Mouse (Mus musculus): ENCODE measurements around the gene Adgrd1. TPM values are rescaled to one million over a fixed set of nuclear protein-coding genes. Genes with fewer than 3 reads are reported as not detected.

Adgrd1 gene
- polyA plus RNA-seq, 1 experiment from 2014 or later = not detected

GRCm38 (mm10) chr5:129076098-129076497 is 20.5 kb upstream of the Adgrd1 start:
- ATAC-seq (ENCODE audit: insufficient number of reproducible peaks, low FRiP score, low TSS enrichment, low read depth) (no peak), DNase-seq (ENCODE audit: low spot score) (no peak)
- H3K9ac ChIP-seq (ENCODE audit: low read length) = no peak overlapping the region
- H3K9me3 ChIP-seq (ENCODE audit: control insufficient read depth, low read length) = no peaks in the 10 kb centered on the region
- no peak overlapping the region for H3K4me3 ChIP-seq (ENCODE audit: low read depth, low read length)
- H3K36me3 ChIP-seq (ENCODE audit: control insufficient read depth, insufficient read depth, low read length) = no peaks in the 10 kb centered on the region
- no peak overlapping the region for H3K27ac ChIP-seq (replicated peaks; ENCODE audit: low read depth, low read length)
- 89% methylated on average over 6 of the region's 6 CpGs for WGBS
- H3K27me3 ChIP-seq (ENCODE audit: control insufficient read depth, insufficient read depth, low read length) = no peaks in the 10 kb centered on the region
- H3K4me1 ChIP-seq (ENCODE audit: control insufficient read depth, insufficient read depth, low read length) = no peaks in the 10 kb centered on the region
- H3K4me2 ChIP-seq (ENCODE audit: low read depth, severe bottlenecking) = no peak overlapping the region

- no peak overlapping the region for H3K4me2 ChIP-seq (ENCODE audit: low read depth, severe bottlenecking)
- H3K36me3 ChIP-seq (ENCODE audit: control insufficient read depth, insufficient read depth, low read length) = no peaks in the 10 kb centered on the region
- H3K27ac ChIP-seq (replicated peaks; ENCODE audit: low read depth, low read length) = no peak overlapping the region
- H3K9ac ChIP-seq (ENCODE audit: low read length) = no peak overlapping the region
- 93% methylated on average over 5 of the region's 5 CpGs for WGBS
- ATAC-seq (ENCODE audit: insufficient number of reproducible peaks, low FRiP score, low TSS enrichment, low read depth) (no peak), DNase-seq (ENCODE audit: low spot score) (no peak)
- H3K27me3 ChIP-seq (ENCODE audit: control insufficient read depth, insufficient read depth, low read length) = no peaks in the 10 kb centered on the region
- H3K9me3 ChIP-seq (ENCODE audit: control insufficient read depth, low read length) = no peaks in the 10 kb centered on the region
- no peak overlapping the region for H3K4me3 ChIP-seq (ENCODE audit: low read depth, low read length)
- H3K4me1 ChIP-seq (ENCODE audit: control insufficient read depth, insufficient read depth, low read length) = no peaks in the 10 kb centered on the region
These were observed 19.3 kb upstream of the Adgrd1 start for GRCm38 (mm10) chr5:129077240-129077639.

GRCm38 (mm10) chr5:129081521-129081920 is 15.0 kb upstream of the Adgrd1 start:
- no peak overlapping the region for H3K9ac ChIP-seq (ENCODE audit: low read length)
- no peak for ATAC-seq (ENCODE audit: insufficient number of reproducible peaks, low FRiP score, low TSS enrichment, low read depth)
- H3K4me2 ChIP-seq (ENCODE audit: low read depth, severe bottlenecking) = no peak overlapping the region
- no peak overlapping the region for H3K4me3 ChIP-seq (ENCODE audit: low read depth, low read length)
- H3K9me3 ChIP-seq (ENCODE audit: control insufficient read depth, low read length) = no peaks in the 10 kb centered on the region
- H3K36me3 ChIP-seq (ENCODE audit: control insufficient read depth, insufficient read depth, low read length) = no peaks in the 10 kb centered on the region
- no peaks in the 10 kb centered on the region for H3K4me1 ChIP-seq (ENCODE audit: control insufficient read depth, insufficient read depth, low read length)
- no peaks in the 10 kb centered on the region for H3K27me3 ChIP-seq (ENCODE audit: control insufficient read depth, insufficient read depth, low read length)
- WGBS = 79% methylated on average over 7 of the region's 7 CpGs
- H3K27ac ChIP-seq (replicated peaks; ENCODE audit: low read depth, low read length) = no peak overlapping the region
- no peak for DNase-seq (ENCODE audit: low spot score)

- H3K4me1 ChIP-seq (ENCODE audit: control insufficient read depth, insufficient read depth, low read length) = no peaks in the 10 kb centered on the region
- no peak overlapping the region for H3K4me3 ChIP-seq (ENCODE audit: low read depth, low read length)
- no peak overlapping the region for H3K27ac ChIP-seq (replicated peaks; ENCODE audit: low read depth, low read length)
- no peaks in the 10 kb centered on the region for H3K36me3 ChIP-seq (ENCODE audit: control insufficient read depth, insufficient read depth, low read length)
- WGBS = 91% methylated on average over 10 of the region's 10 CpGs
- no peaks in the 10 kb centered on the region for H3K9me3 ChIP-seq (ENCODE audit: control insufficient read depth, low read length)
- H3K27me3 ChIP-seq (ENCODE audit: control insufficient read depth, insufficient read depth, low read length) = no peaks in the 10 kb centered on the region
- no peak overlapping the region for H3K4me2 ChIP-seq (ENCODE audit: low read depth, severe bottlenecking)
- H3K9ac ChIP-seq (ENCODE audit: low read length) = no peak overlapping the region
- ATAC-seq (ENCODE audit: insufficient number of reproducible peaks, low FRiP score, low TSS enrichment, low read depth) = no peak
- no peak for DNase-seq (ENCODE audit: low spot score)
These were observed 11.4 kb upstream of the Adgrd1 start for GRCm38 (mm10) chr5:129085153-129085552.

GRCm38 (mm10) chr5:129092345-129093065 is 4.0 kb upstream of the Adgrd1 start:
- DNase-seq (ENCODE audit: low spot score) (no peak), ATAC-seq (ENCODE audit: insufficient number of reproducible peaks, low FRiP score, low TSS enrichment, low read depth) (no peak)
- Histone ChIP-seq H3K9me3 (ENCODE audit: control insufficient read depth, low read length) (no peaks in the 10 kb centered on the region), H3K4me1 (ENCODE audit: control insufficient read depth, insufficient read depth, low read length) (no peaks in the 10 kb centered on the region), H3K4me3 (ENCODE audit: low read depth, low read length) (no peak overlapping the region), H3K4me2 (ENCODE audit: low read depth, severe bottlenecking) (no peak overlapping the region), H3K27me3 (ENCODE audit: control insufficient read depth, insufficient read depth, low read length) (no peaks in the 10 kb centered on the region), H3K36me3 (ENCODE audit: control insufficient read depth, insufficient read depth, low read length) (no peaks in the 10 kb centered on the region), H3K9ac (ENCODE audit: low read length) (no peak overlapping the region), H3K27ac (replicated peaks; ENCODE audit: low read depth, low read length) (no peak overlapping the region)
- WGBS = 74% methylated on average over 10 of the region's 10 CpGs

- Histone ChIP-seq H3K27me3 (ENCODE audit: control insufficient read depth, insufficient read depth, low read length) (no peaks in the 10 kb centered on the region), H3K9ac (ENCODE audit: low read length) (no peak overlapping the region), H3K9me3 (ENCODE audit: control insufficient read depth, low read length) (no peaks in the 10 kb centered on the region), H3K4me1 (ENCODE audit: control insufficient read depth, insufficient read depth, low read length) (no peaks in the 10 kb centered on the region), H3K4me3 (ENCODE audit: low read depth, low read length) (no peak overlapping the region), H3K27ac (replicated peaks; ENCODE audit: low read depth, low read length) (no peak overlapping the region), H3K4me2 (ENCODE audit: low read depth, severe bottlenecking) (no peak overlapping the region), H3K36me3 (ENCODE audit: control insufficient read depth, insufficient read depth, low read length) (no peaks in the 10 kb centered on the region)
- DNase-seq (ENCODE audit: low spot score) = no peak
- no peak for ATAC-seq (ENCODE audit: insufficient number of reproducible peaks, low FRiP score, low TSS enrichment, low read depth)
- WGBS = 89% methylated on average over 4 of the region's 4 CpGs
These were observed 3.4 kb upstream of the Adgrd1 start for GRCm38 (mm10) chr5:129093158-129093557.

- H3K4me2 ChIP-seq (ENCODE audit: low read depth, severe bottlenecking) = no peak overlapping the region
- H3K36me3 ChIP-seq (ENCODE audit: control insufficient read depth, insufficient read depth, low read length) = no peaks in the 10 kb centered on the region
- no peaks in the 10 kb centered on the region for H3K9me3 ChIP-seq (ENCODE audit: control insufficient read depth, low read length)
- ATAC-seq (ENCODE audit: insufficient number of reproducible peaks, low FRiP score, low TSS enrichment, low read depth) (no peak), DNase-seq (ENCODE audit: low spot score) (no peak)
- no peak overlapping the region for H3K9ac ChIP-seq (ENCODE audit: low read length)
- H3K4me1 ChIP-seq (ENCODE audit: control insufficient read depth, insufficient read depth, low read length) = no peaks in the 10 kb centered on the region
- no peaks in the 10 kb centered on the region for H3K27me3 ChIP-seq (ENCODE audit: control insufficient read depth, insufficient read depth, low read length)
- H3K27ac ChIP-seq (replicated peaks; ENCODE audit: low read depth, low read length) = no peak overlapping the region
- WGBS = 47% methylated on average over 5 of the region's 5 CpGs
- H3K4me3 ChIP-seq (ENCODE audit: low read depth, low read length) = no peak overlapping the region
These were observed 2.3 kb upstream of the Adgrd1 start for GRCm38 (mm10) chr5:129094236-129094635.

GRCm38 (mm10) chr5:129104043-129104442 is 7.5 kb downstream of the Adgrd1 start:
- ATAC-seq (ENCODE audit: insufficient number of reproducible peaks, low FRiP score, low TSS enrichment, low read depth) (no peak), DNase-seq (ENCODE audit: low spot score) (no peak)
- H3K4me3 ChIP-seq (ENCODE audit: low read depth, low read length) = no peak overlapping the region
- H3K9me3 ChIP-seq (ENCODE audit: control insufficient read depth, low read length) = no peaks in the 10 kb centered on the region
- H3K27me3 ChIP-seq (ENCODE audit: control insufficient read depth, insufficient read depth, low read length) = no peaks in the 10 kb centered on the region
- no peak overlapping the region for H3K9ac ChIP-seq (ENCODE audit: low read length)
- no peaks in the 10 kb centered on the region for H3K36me3 ChIP-seq (ENCODE audit: control insufficient read depth, insufficient read depth, low read length)
- no peak overlapping the region for H3K27ac ChIP-seq (replicated peaks; ENCODE audit: low read depth, low read length)
- WGBS = 11% methylated on average over 4 of the region's 4 CpGs
- no peaks in the 10 kb centered on the region for H3K4me1 ChIP-seq (ENCODE audit: control insufficient read depth, insufficient read depth, low read length)
- H3K4me2 ChIP-seq (ENCODE audit: low read depth, severe bottlenecking) = no peak overlapping the region

GRCm38 (mm10) chr5:129111729-129112128 is 15.2 kb downstream of the Adgrd1 start:
- WGBS = 81% methylated on average over 8 of the region's 8 CpGs
- H3K4me1 ChIP-seq (ENCODE audit: control insufficient read depth, insufficient read depth, low read length) = no peaks in the 10 kb centered on the region

More at GRCm38 (mm10) chr5:129111729-129112128, 15.2 kb downstream of the Adgrd1 start:
- Histone ChIP-seq H3K9me3 (ENCODE audit: control insufficient read depth, low read length) (no peaks in the 10 kb centered on the region), H3K4me3 (ENCODE audit: low read depth, low read length) (no peak overlapping the region), H3K36me3 (ENCODE audit: control insufficient read depth, insufficient read depth, low read length) (no peaks in the 10 kb centered on the region), H3K27me3 (ENCODE audit: control insufficient read depth, insufficient read depth, low read length) (no peaks in the 10 kb centered on the region), H3K9ac (ENCODE audit: low read length) (no peak overlapping the region), H3K4me2 (ENCODE audit: low read depth, severe bottlenecking) (no peak overlapping the region), H3K27ac (replicated peaks; ENCODE audit: low read depth, low read length) (no peak overlapping the region)
- DNase-seq (ENCODE audit: low spot score) (no peak), ATAC-seq (ENCODE audit: insufficient number of reproducible peaks, low FRiP score, low TSS enrichment, low read depth) (no peak)
